In the genomic region with DNA sequence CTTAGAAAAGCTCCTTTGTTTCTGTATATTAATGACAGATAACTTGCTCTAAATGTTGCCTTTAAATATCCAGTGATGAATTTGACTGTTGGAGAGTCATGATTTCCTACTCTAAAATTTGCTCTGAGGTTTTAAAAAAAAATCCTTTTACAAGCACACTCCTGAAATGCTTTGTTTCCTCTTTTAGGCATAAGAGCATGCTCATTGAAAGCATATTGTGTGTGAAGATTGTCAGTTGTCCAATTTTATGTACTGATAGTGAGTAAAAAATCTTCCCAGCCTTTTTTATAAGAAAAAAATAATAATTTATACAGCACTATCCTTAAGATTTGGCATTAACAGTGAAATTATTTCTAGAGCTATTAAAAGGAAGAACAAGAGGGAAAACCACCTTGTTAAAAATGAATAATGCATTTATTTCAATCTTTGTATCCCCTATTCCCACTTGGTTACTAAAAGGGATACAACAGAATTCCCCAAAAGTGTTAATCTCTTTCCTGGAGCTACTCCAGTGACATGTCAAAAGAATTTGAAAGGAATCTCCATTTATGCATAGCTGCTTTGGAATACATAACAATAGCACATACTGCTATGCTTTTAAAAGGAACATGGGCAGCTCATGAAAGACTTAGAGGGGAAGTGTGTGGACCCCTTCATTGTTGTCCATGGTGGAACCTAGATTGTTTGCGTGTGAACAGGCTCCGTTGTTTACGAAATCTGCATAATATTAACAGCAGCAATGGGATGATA, we compare ENCODE assay signal across 27 mouse cellular contexts.
DNase-seq lines count a peak whose midpoint lies in the region; ATAC-seq lines count a peak whose summit lies in the region.
"Had no signal": no experiment of that assay in that cellular context is flagged by ENCODE, and none has a peak within 500 bp of the region (broad histone marks: within the 10 kb centered on the region; RNA-seq: fewer than 3 reads in every experiment).

No protein-coding gene starts in this region.

- 49% methylated on average over 3 of the region's 3 CpGs for WGBS in hindbrain, embryonic 14.5 days
- 81% methylated on average over 3 of the region's 3 CpGs for WGBS in hindbrain, embryonic 10.5 days
- 42% methylated on average over 3 of the region's 3 CpGs for whole genome bisulfite sequencing in midbrain, embryonic 13.5 days
- 91% methylated on average over 3 of the region's 3 CpGs for WGBS in embryonic facial prominence, embryonic 10.5 days

- H3K27ac ChIP-seq in hindbrain, embryonic 14.5 days = peak overlapping the region; percentile 15; the same call in 1 of the 2 replicates
- H3K27ac ChIP-seq in hindbrain, embryonic 10.5 days = no peak overlapping the region
- H3K27ac ChIP-seq in midbrain, embryonic 13.5 days = peak overlapping the region; percentile 57
- H3K27ac ChIP-seq in embryonic facial prominence, embryonic 10.5 days (replicated peaks) = no peak overlapping the region
- H3K27ac ChIP-seq: embryonic facial prominence, embryonic 13.5 days; heart, embryonic 13.5 days; intestine, embryonic 15.5 days; liver, embryonic 12.5 days; stomach, embryonic 15.5 days had no signal

- DNase-seq in hindbrain, embryonic 14.5 days (ENCODE audit: low spot score) = no peak
- DNase-seq in hindbrain, embryonic 10.5 days (ENCODE audit: low spot score) = no peak
- DNase-seq in R1 (ENCODE audit: low read depth, low spot score) = peak; percentile 10
- DNase-seq in brain, adult 2 months (ENCODE audit: low read depth, low spot score) = peak; percentile 16
- no peak for DNase-seq in embryonic facial prominence, embryonic 10.5 days (ENCODE audit: low spot score)
- DNase-seq in adrenal gland, adult 8-10 months = no peak
- DNase-seq in embryo, embryonic 11 days = no peak
- DNase-seq: adrenal gland, postnatal 14 days; B cell, adult 2 months; cerebellum, adult 9-10 months; cerebellum, postnatal 36 days; gastrocnemius, postnatal 10 days; heart, postnatal 10 days; kidney, adult 2 months; kidney, postnatal 4 days; left cerebral cortex, postnatal 4 days; liver, postnatal 0 days; lung, postnatal 4 days; right cerebral cortex, postnatal 25 days had no signal

- no peaks in the 10 kb centered on the region for H3K4me1 ChIP-seq in hindbrain, embryonic 14.5 days (replicated peaks; ENCODE audit: control insufficient read depth, insufficient read depth, low read length)
- 0 out of 2 replicates have a peak, but pooled peaks cover 4% of the 10 kb centered on the region for H3K4me1 ChIP-seq in hindbrain, embryonic 10.5 days (replicated peaks)
- H3K4me1 ChIP-seq in midbrain, embryonic 13.5 days (replicated peaks) = peaks cover 5% of the 10 kb centered on the region
- no peaks in the 10 kb centered on the region for H3K4me1 ChIP-seq in embryonic facial prominence, embryonic 10.5 days
- H3K4me1 ChIP-seq: embryonic facial prominence, embryonic 13.5 days; heart, embryonic 13.5 days; intestine, embryonic 15.5 days; liver, embryonic 12.5 days; megakaryocyte, embryonic 14.5 days; stomach, embryonic 15.5 days had no signal

- no peak overlapping the region for H3K4me3 ChIP-seq in hindbrain, embryonic 14.5 days (replicated peaks; ENCODE audit: low read length)
- no peak overlapping the region for H3K4me3 ChIP-seq in hindbrain, embryonic 10.5 days
- H3K4me3 ChIP-seq in midbrain, embryonic 13.5 days (replicated peaks) = no peak overlapping the region
- H3K4me3 ChIP-seq in embryonic facial prominence, embryonic 10.5 days = no peak overlapping the region
- H3K4me3 ChIP-seq: embryonic facial prominence, embryonic 13.5 days; heart, embryonic 13.5 days; intestine, embryonic 15.5 days; liver, embryonic 12.5 days; megakaryocyte, embryonic 14.5 days; stomach, embryonic 15.5 days had no signal

- no peaks in the 10 kb centered on the region for H3K9me3 ChIP-seq in hindbrain, embryonic 14.5 days (ENCODE audit: control insufficient read depth, low read length)
- no peaks in the 10 kb centered on the region for H3K9me3 ChIP-seq in hindbrain, embryonic 10.5 days
- no peaks in the 10 kb centered on the region for H3K9me3 ChIP-seq in midbrain, embryonic 13.5 days
- H3K9me3 ChIP-seq in embryonic facial prominence, embryonic 10.5 days = no peaks in the 10 kb centered on the region
- H3K9me3 ChIP-seq: embryonic facial prominence, embryonic 13.5 days; heart, embryonic 13.5 days; intestine, embryonic 15.5 days; liver, embryonic 12.5 days; megakaryocyte, embryonic 14.5 days; stomach, embryonic 15.5 days had no signal

- ATAC-seq in hindbrain, embryonic 14.5 days (ENCODE audit: low FRiP score) = no peak
- ATAC-seq in midbrain, embryonic 13.5 days = no peak
- ATAC-seq: intestine, embryonic 15.5 days; liver, embryonic 12.5 days; liver, postnatal 0 days had no signal

- H3K36me3 ChIP-seq in hindbrain, embryonic 14.5 days (replicated peaks; ENCODE audit: control insufficient read depth, insufficient read depth) = no peaks in the 10 kb centered on the region
- H3K36me3 ChIP-seq in hindbrain, embryonic 10.5 days = no peaks in the 10 kb centered on the region
- no peaks in the 10 kb centered on the region for H3K36me3 ChIP-seq in midbrain, embryonic 13.5 days
- H3K36me3 ChIP-seq in embryonic facial prominence, embryonic 10.5 days (replicated peaks) = no peaks in the 10 kb centered on the region
- H3K36me3 ChIP-seq: embryonic facial prominence, embryonic 13.5 days; heart, embryonic 13.5 days; intestine, embryonic 15.5 days; liver, embryonic 12.5 days; stomach, embryonic 15.5 days had no signal

- H3K9ac ChIP-seq in hindbrain, embryonic 14.5 days = no peak overlapping the region
- no peak overlapping the region for H3K9ac ChIP-seq in midbrain, embryonic 13.5 days (replicated peaks)
- H3K9ac ChIP-seq: embryonic facial prominence, embryonic 13.5 days; heart, embryonic 13.5 days; intestine, embryonic 15.5 days; liver, embryonic 12.5 days; liver, postnatal 0 days; stomach, embryonic 15.5 days had no signal

- H3K27me3 ChIP-seq in hindbrain, embryonic 14.5 days (ENCODE audit: control insufficient read depth, insufficient read depth, low read length) = no peaks in the 10 kb centered on the region
- no peaks in the 10 kb centered on the region for H3K27me3 ChIP-seq in hindbrain, embryonic 10.5 days (ENCODE audit: insufficient read depth, poor library complexity, severe bottlenecking)
- H3K27me3 ChIP-seq in midbrain, embryonic 13.5 days = no peaks in the 10 kb centered on the region
- no peaks in the 10 kb centered on the region for H3K27me3 ChIP-seq in embryonic facial prominence, embryonic 10.5 days (replicated peaks; ENCODE audit: low read depth, poor library complexity, severe bottlenecking)
- H3K27me3 ChIP-seq: CH12.LX; embryonic facial prominence, embryonic 13.5 days; heart, embryonic 13.5 days; intestine, embryonic 15.5 days; liver, embryonic 12.5 days; megakaryocyte, embryonic 14.5 days; stomach, embryonic 15.5 days had no signal

- no peak overlapping the region for H3K4me2 ChIP-seq in hindbrain, embryonic 14.5 days (replicated peaks)
- no peak overlapping the region for H3K4me2 ChIP-seq in midbrain, embryonic 13.5 days (replicated peaks)
- H3K4me2 ChIP-seq: embryonic facial prominence, embryonic 13.5 days; heart, embryonic 13.5 days; intestine, embryonic 15.5 days; liver, embryonic 12.5 days; stomach, embryonic 15.5 days had no signal

Comparison
In these comparisons a context has a peak if more than half of its experiments do, and no peak if none do; other contexts are left out.
1. H3K27ac ChIP-seq: peak in hindbrain, embryonic 14.5 days (single experiment) and midbrain, embryonic 13.5 days (single experiment); none in hindbrain, embryonic 10.5 days (single experiment) and embryonic facial prominence, embryonic 10.5 days (single experiment).
2. DNase-seq: peak in R1 (single experiment) and brain, adult 2 months (single experiment); none in hindbrain, embryonic 14.5 days (single experiment), hindbrain, embryonic 10.5 days (single experiment), embryonic facial prominence, embryonic 10.5 days (single experiment), adrenal gland, adult 8-10 months (single experiment) and embryo, embryonic 11 days (single experiment).